In the genomic region with DNA sequence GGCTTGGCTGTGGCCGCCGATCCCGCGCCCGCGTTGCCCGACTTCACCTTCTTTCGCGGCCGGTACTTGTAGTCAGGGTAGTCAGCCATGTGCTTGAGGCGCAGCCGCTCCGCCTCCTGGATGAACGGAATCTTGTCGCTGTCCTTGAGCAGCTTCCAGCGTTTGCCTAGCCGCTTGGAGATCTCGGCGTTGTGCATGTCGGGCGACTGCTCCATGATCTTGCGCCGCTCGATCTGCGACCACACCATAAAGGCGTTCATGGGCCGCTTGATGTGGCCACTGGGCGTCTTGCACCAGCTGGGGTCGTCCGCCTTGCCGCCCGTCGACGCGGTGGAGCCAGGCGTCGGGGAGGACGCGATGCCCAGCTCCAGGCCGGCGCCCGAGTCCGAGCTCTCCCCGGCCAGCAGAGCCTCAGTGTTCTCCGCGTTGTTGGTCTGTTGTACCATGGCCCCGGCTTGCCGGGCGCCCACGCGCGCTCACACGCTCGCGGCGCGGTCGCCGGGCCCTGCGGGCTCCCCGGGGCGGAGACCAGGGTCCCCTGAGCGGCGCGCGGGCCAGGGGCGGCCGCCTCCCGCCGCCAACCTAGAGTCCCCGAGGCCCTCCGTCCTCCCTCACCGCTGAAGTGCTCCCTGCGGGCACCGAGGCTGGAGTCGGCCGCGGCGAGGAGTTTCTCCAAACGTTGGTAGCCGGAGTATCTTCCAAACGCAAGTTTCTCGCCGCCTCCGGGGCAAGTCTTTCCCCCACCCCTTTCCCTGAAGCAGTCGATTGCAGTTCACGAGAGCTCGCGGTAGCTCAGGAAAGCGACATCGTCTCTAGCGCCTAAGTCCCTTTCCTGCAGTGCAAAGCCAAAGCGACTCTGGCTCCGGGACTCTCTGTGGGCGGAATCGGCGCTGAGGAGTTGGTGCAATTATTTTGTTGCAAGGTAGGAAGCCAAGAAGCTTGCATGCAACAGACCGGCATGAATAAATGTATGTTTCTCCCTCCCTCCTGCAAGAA, we compare ENCODE assay signal across 8 mouse cellular contexts. TPM values are rescaled to one million over a fixed set of nuclear protein-coding genes. Genes with fewer than 3 reads are reported as not detected.
DNase-seq lines count a peak whose midpoint lies in the region; ATAC-seq lines count a peak whose summit lies in the region.

No protein-coding gene starts in this region.

- no peaks in the 10 kb centered on the region for H3K4me1 ChIP-seq in embryonic facial prominence, embryonic 11.5 days (ENCODE audit: control insufficient read depth, insufficient read depth, low read length)
- H3K4me1 ChIP-seq in limb, embryonic 12.5 days (replicated peaks): peaks cover 18% of the 10 kb centered on the region
- peaks cover 23% of the 10 kb centered on the region for H3K4me1 ChIP-seq in midbrain, embryonic 12.5 days

- under 1% methylated on average over 98 of the region's 98 CpGs for WGBS in embryonic facial prominence, embryonic 11.5 days
- WGBS in limb, embryonic 12.5 days: under 1% methylated on average over 98 of the region's 98 CpGs
- WGBS in midbrain, embryonic 12.5 days: 1% methylated on average over 90 of the region's 98 CpGs

- peak overlapping the region; percentile 100 for H3K4me3 ChIP-seq in embryonic facial prominence, embryonic 11.5 days (ENCODE audit: low read depth, low read length)
- peak overlapping the region; percentile 99 for H3K4me3 ChIP-seq in limb, embryonic 12.5 days (replicated peaks)
- peak overlapping the region; percentile 95 for H3K4me3 ChIP-seq in midbrain, embryonic 12.5 days

- ATAC-seq in embryonic facial prominence, embryonic 11.5 days (replicated peaks; ENCODE audit: insufficient number of reproducible peaks, low FRiP score, low TSS enrichment, low read depth): peak; percentile 25; the same call in 1 of the 2 replicates
- ATAC-seq in limb, embryonic 12.5 days (ENCODE audit: insufficient number of reproducible peaks, insufficient read depth, low FRiP score, low TSS enrichment, low read depth): peak; percentile 23; the same call in 1 of the 2 replicates
- peak; percentile 19; the same call in 1 of the 2 replicates for ATAC-seq in midbrain, embryonic 12.5 days (ENCODE audit: low FRiP score, low read depth)

- peak overlapping the region; percentile 28 for H3K4me2 ChIP-seq in embryonic facial prominence, embryonic 11.5 days (ENCODE audit: low read depth, low read length)
- peak overlapping the region; percentile 44 for H3K4me2 ChIP-seq in limb, embryonic 12.5 days
- peak overlapping the region; percentile 52 for H3K4me2 ChIP-seq in midbrain, embryonic 12.5 days (replicated peaks)

- H3K27ac ChIP-seq in embryonic facial prominence, embryonic 11.5 days (replicated peaks; ENCODE audit: low read depth, low read length): peak overlapping the region; percentile 100
- H3K27ac ChIP-seq in limb, embryonic 12.5 days: peak overlapping the region; percentile 100
- peak overlapping the region; percentile 100 for H3K27ac ChIP-seq in midbrain, embryonic 12.5 days (replicated peaks)

- no peaks in the 10 kb centered on the region for H3K9me3 ChIP-seq in embryonic facial prominence, embryonic 11.5 days (replicated peaks; ENCODE audit: control insufficient read depth, low read length)
- H3K9me3 ChIP-seq in limb, embryonic 12.5 days: no peaks in the 10 kb centered on the region
- H3K9me3 ChIP-seq in midbrain, embryonic 12.5 days: no peaks in the 10 kb centered on the region

- no peaks in the 10 kb centered on the region; the same call in 1 of the 2 replicates for H3K36me3 ChIP-seq in embryonic facial prominence, embryonic 11.5 days (replicated peaks; ENCODE audit: control insufficient read depth, insufficient read depth, low read depth, low read length)
- H3K36me3 ChIP-seq in limb, embryonic 12.5 days: peaks cover 17% of the 10 kb centered on the region; the same call in 1 of the 2 replicates
- peaks cover 4% of the 10 kb centered on the region; the same call in 1 of the 2 replicates for H3K36me3 ChIP-seq in midbrain, embryonic 12.5 days
- no peaks in the 10 kb centered on the region for H3K36me3 ChIP-seq in splenic B cell, adult 2 months (ENCODE audit: control insufficient read depth, insufficient read depth, low read length, poor library complexity, severe bottlenecking)

- peak overlapping the region; percentile 99 for H3K9ac ChIP-seq in embryonic facial prominence, embryonic 11.5 days (replicated peaks; ENCODE audit: low read length)
- H3K9ac ChIP-seq in limb, embryonic 12.5 days (replicated peaks): peak overlapping the region; percentile 100
- H3K9ac ChIP-seq in midbrain, embryonic 12.5 days (replicated peaks): peak overlapping the region; percentile 100

- DNase-seq in urinary bladder, adult 18-20 months (ENCODE audit: low spot score in 2 of 2): peak; percentile 46 to 76
- DNase-seq in urinary bladder, postnatal 10 days (ENCODE audit: low spot score): no peak
- peak; percentile 52 for DNase-seq in embryonic facial prominence, embryonic 11.5 days (ENCODE audit: low spot score)
- DNase-seq in heart, adult 18-20 months: peak; percentile 67 to 81
- peak; percentile 64 for DNase-seq in kidney, adult 11 months
- peak; percentile 59 for DNase-seq in splenic B cell, adult 2 months (ENCODE audit: low read depth, low spot score)

- no peaks in the 10 kb centered on the region for H3K27me3 ChIP-seq in embryonic facial prominence, embryonic 11.5 days (ENCODE audit: control insufficient read depth, insufficient read depth, low read length)
- no peaks in the 10 kb centered on the region for H3K27me3 ChIP-seq in limb, embryonic 12.5 days
- H3K27me3 ChIP-seq in midbrain, embryonic 12.5 days: no peaks in the 10 kb centered on the region
- H3K27me3 ChIP-seq in splenic B cell, adult 2 months (ENCODE audit: control insufficient read depth, insufficient read depth, low read length, poor library complexity, severe bottlenecking): peaks cover 2% of the 10 kb centered on the region; the same call in 1 of the 2 replicates

RNA-seq across cellular contexts. Expression of gene Sox4, which starts 0.6 kb away (rescaled TPM):
- polyA plus RNA-seq in embryonic facial prominence, embryonic 11.5 days (2014; fragmentation: Nextera tagmentation; extraction: Ambion mirVana): 111 and 126 TPM in 2 replicates
- 10 to 100 TPM in 1 of 2 experiments, 1 to 10 TPM in 1; 7.8 to 12.7 TPM for total RNA-seq in heart, adult 18-20 months (2021)
- 131 and 135 TPM in 2 replicates for polyA plus RNA-seq in limb, embryonic 12.5 days (2016; fragmentation: Nextera tagmentation; extraction: Ambion mirVana)
- polyA plus RNA-seq in midbrain, embryonic 12.5 days (2016; fragmentation: Nextera tagmentation; extraction: Ambion mirVana): 263 and 303 TPM in 2 replicates
